Comparison of ENCODE assay signal across 11 mouse cellular contexts in the genomic region with DNA sequence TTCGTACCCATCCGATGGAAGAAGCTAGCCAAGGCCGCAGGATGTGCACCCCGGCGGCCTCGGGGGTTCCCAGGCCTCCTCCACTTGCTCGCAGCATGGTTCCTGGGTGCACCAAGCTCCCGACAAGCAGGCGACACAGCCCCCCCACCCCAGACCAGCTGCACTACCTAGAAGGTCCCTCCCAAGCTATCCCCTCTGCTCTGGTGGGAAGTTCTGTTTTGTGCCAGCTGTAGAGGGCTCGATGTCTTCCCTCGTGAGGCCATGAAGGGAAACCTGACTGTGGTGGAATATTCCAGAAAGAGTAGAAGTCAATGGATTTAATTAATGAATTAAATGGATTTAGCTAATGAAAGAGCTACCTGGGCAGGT. TPM values are rescaled to one million over a fixed set of nuclear protein-coding genes. Genes with fewer than 3 reads are reported as not detected.
DNase-seq lines count a peak whose midpoint lies in the region; ATAC-seq and TF ChIP-seq lines count a peak whose summit lies in the region.
"Had no signal": no experiment of that assay in that cellular context is flagged by ENCODE, and none has a peak within 500 bp of the region (broad histone marks: within the 10 kb centered on the region; RNA-seq: fewer than 3 reads in every experiment).

No protein-coding gene starts in this region.

- no peak overlapping the region for H3K27ac ChIP-seq in hindbrain, embryonic 12.5 days
- no peak overlapping the region for H3K27ac ChIP-seq in hindbrain, embryonic 14.5 days
- H3K27ac ChIP-seq in stomach, embryonic 16.5 days (ENCODE audit: low read length) = no peak overlapping the region
- no peak overlapping the region for H3K27ac ChIP-seq in stomach, postnatal 0 days (replicated peaks)
- H3K27ac ChIP-seq in limb, embryonic 10.5 days = 0 out of 2 replicates have a peak overlapping the region, but pooled peaks have one; percentile 19
- H3K27ac ChIP-seq: heart, adult 2 months; liver, embryonic 13.5 days had no signal

- H3K4me2 ChIP-seq in hindbrain, embryonic 12.5 days (replicated peaks) = 0 out of 2 replicates have a peak overlapping the region, but pooled peaks have one; percentile 66
- H3K4me2 ChIP-seq in hindbrain, embryonic 14.5 days (replicated peaks) = no peak overlapping the region
- H3K4me2 ChIP-seq in stomach, embryonic 16.5 days (ENCODE audit: low read depth, low read length) = peak overlapping the region; percentile 71; the same call in 1 of the 2 replicates
- no peak overlapping the region for H3K4me2 ChIP-seq in stomach, postnatal 0 days (replicated peaks; ENCODE audit: low read depth)

- WGBS in hindbrain, embryonic 12.5 days = 3% methylated on average over 11 of the region's 11 CpGs
- 5% methylated on average over 11 of the region's 11 CpGs for WGBS in hindbrain, embryonic 14.5 days
- 12% methylated on average over 11 of the region's 11 CpGs for WGBS in stomach, embryonic 16.5 days
- WGBS in stomach, postnatal 0 days = 23% methylated on average over 11 of the region's 11 CpGs
- WGBS in limb, embryonic 10.5 days = 4% methylated on average over 11 of the region's 11 CpGs

- DNase-seq in hindbrain, embryonic 14.5 days (ENCODE audit: low spot score) = no peak
- DNase-seq in stomach, postnatal 0 days (ENCODE audit: low spot score) = no peak
- DNase-seq in limb, embryonic 10.5 days (ENCODE audit: low spot score) = no peak
- no peak for DNase-seq in cerebellum, postnatal 10 days
- no peak for DNase-seq in urinary bladder, postnatal 25 days (ENCODE audit: low spot score)
- DNase-seq: cerebellum, adult 11 months; liver, embryonic 13.5 days; thymus, postnatal 36 days had no signal

- H3K36me3 ChIP-seq in hindbrain, embryonic 12.5 days = no peaks in the 10 kb centered on the region
- no peaks in the 10 kb centered on the region for H3K36me3 ChIP-seq in hindbrain, embryonic 14.5 days (replicated peaks; ENCODE audit: control insufficient read depth, insufficient read depth)
- H3K36me3 ChIP-seq in stomach, embryonic 16.5 days (ENCODE audit: control insufficient read depth, insufficient read depth, low read length) = no peaks in the 10 kb centered on the region
- H3K36me3 ChIP-seq in stomach, postnatal 0 days (ENCODE audit: control insufficient read depth, insufficient read depth, low read length) = no peaks in the 10 kb centered on the region
- H3K36me3 ChIP-seq in limb, embryonic 10.5 days = no peaks in the 10 kb centered on the region
- H3K36me3 ChIP-seq: liver, embryonic 13.5 days had no signal

- H3K4me1 ChIP-seq in hindbrain, embryonic 12.5 days = peaks cover 12% of the 10 kb centered on the region
- peaks cover 8% of the 10 kb centered on the region; the same call in 1 of the 2 replicates for H3K4me1 ChIP-seq in hindbrain, embryonic 14.5 days (replicated peaks; ENCODE audit: control insufficient read depth, insufficient read depth, low read length)
- H3K4me1 ChIP-seq in stomach, embryonic 16.5 days (ENCODE audit: control insufficient read depth, insufficient read depth, low read length) = peaks cover 20% of the 10 kb centered on the region
- peaks cover 8% of the 10 kb centered on the region; the same call in 1 of the 2 replicates for H3K4me1 ChIP-seq in stomach, postnatal 0 days (replicated peaks; ENCODE audit: control insufficient read depth, insufficient read depth)
- H3K4me1 ChIP-seq in limb, embryonic 10.5 days = peaks cover 45% of the 10 kb centered on the region

- no peaks in the 10 kb centered on the region for H3K9me3 ChIP-seq in hindbrain, embryonic 12.5 days (replicated peaks)
- H3K9me3 ChIP-seq in hindbrain, embryonic 14.5 days (ENCODE audit: control insufficient read depth, low read length) = no peaks in the 10 kb centered on the region
- no peaks in the 10 kb centered on the region for H3K9me3 ChIP-seq in stomach, embryonic 16.5 days (replicated peaks; ENCODE audit: control insufficient read depth, low read length)
- no peaks in the 10 kb centered on the region for H3K9me3 ChIP-seq in stomach, postnatal 0 days (ENCODE audit: control insufficient read depth, low read length)
- H3K9me3 ChIP-seq in limb, embryonic 10.5 days (replicated peaks) = no peaks in the 10 kb centered on the region
- H3K9me3 ChIP-seq: liver, embryonic 13.5 days had no signal

- H3K4me3 ChIP-seq in hindbrain, embryonic 12.5 days = no peak overlapping the region
- H3K4me3 ChIP-seq in hindbrain, embryonic 14.5 days (replicated peaks; ENCODE audit: low read length) = no peak overlapping the region
- H3K4me3 ChIP-seq in stomach, embryonic 16.5 days (replicated peaks; ENCODE audit: low read length) = no peak overlapping the region
- H3K4me3 ChIP-seq in stomach, postnatal 0 days (ENCODE audit: low read depth, low read length) = no peak overlapping the region
- H3K4me3 ChIP-seq in limb, embryonic 10.5 days = peak overlapping the region; percentile 61

- TF ChIP-seq CTCF in stomach, postnatal 0 days (IDR thresholded peaks at IDR 0.05; ENCODE audit: low read depth) = no peak

- TF ChIP-seq EP300 in stomach, postnatal 0 days (optimal IDR thresholded peaks at IDR 0.05) = no peak

- H3K27me3 ChIP-seq in hindbrain, embryonic 12.5 days = peaks cover 75% of the 10 kb centered on the region
- peaks cover 85% of the 10 kb centered on the region for H3K27me3 ChIP-seq in hindbrain, embryonic 14.5 days (ENCODE audit: control insufficient read depth, insufficient read depth, low read length)
- H3K27me3 ChIP-seq in stomach, embryonic 16.5 days (ENCODE audit: control insufficient read depth, insufficient read depth, low read length) = peaks cover 62% of the 10 kb centered on the region
- H3K27me3 ChIP-seq in stomach, postnatal 0 days (ENCODE audit: control insufficient read depth, insufficient read depth, low read length) = peaks cover 15% of the 10 kb centered on the region; the same call in 1 of the 2 replicates
- peaks cover 82% of the 10 kb centered on the region for H3K27me3 ChIP-seq in limb, embryonic 10.5 days (ENCODE audit: low read depth, poor library complexity, severe bottlenecking)

- H3K9ac ChIP-seq in hindbrain, embryonic 12.5 days = no peak overlapping the region
- H3K9ac ChIP-seq in hindbrain, embryonic 14.5 days = no peak overlapping the region
- no peak overlapping the region for H3K9ac ChIP-seq in stomach, embryonic 16.5 days (ENCODE audit: low read length)
- H3K9ac ChIP-seq in stomach, postnatal 0 days (ENCODE audit: low read length) = no peak overlapping the region
- H3K9ac ChIP-seq: liver, embryonic 13.5 days had no signal

- ATAC-seq in hindbrain, embryonic 12.5 days (ENCODE audit: low FRiP score) = 0 out of 2 replicates have a peak, but pooled peaks have one; percentile 29
- ATAC-seq in hindbrain, embryonic 14.5 days (ENCODE audit: low FRiP score) = no peak
- peak; percentile 40; the same call in 1 of the 2 replicates for ATAC-seq in stomach, embryonic 16.5 days (ENCODE audit: insufficient read depth, low FRiP score)
- no peak; the same call in 1 of the 2 replicates for ATAC-seq in stomach, postnatal 0 days (ENCODE audit: low FRiP score, low TSS enrichment)

RNA-seq across cellular contexts. Expression of a gene that starts 13.7 kb away (rescaled TPM):
- polyA plus RNA-seq in hindbrain, embryonic 12.5 days (2016; fragmentation: Nextera tagmentation; extraction: Ambion mirVana) = 0.74 TPM in 1 of 2 replicates, not detected in the other
- polyA plus RNA-seq in hindbrain, embryonic 14.5 days (2014; fragmentation: Nextera tagmentation; extraction: Ambion mirVana) = 1.2 and 1.3 TPM in 2 replicates
- 1.6 and 3.8 TPM in 2 replicates for polyA plus RNA-seq in stomach, embryonic 16.5 days (2015; fragmentation: Nextera tagmentation; extraction: Ambion mirVana)
- 1.5 and 2.3 TPM in 2 replicates for polyA plus RNA-seq in stomach, postnatal 0 days (2015; fragmentation: Nextera tagmentation; extraction: Ambion mirVana)
- polyA plus RNA-seq in limb, embryonic 10.5 days (2016; fragmentation: Nextera tagmentation; extraction: Ambion mirVana) = 0.70 and 1.5 TPM in 2 replicates

Comparison
In these comparisons a context has a peak if more than half of its experiments do, and no peak if none do; other contexts are left out.
1. ATAC-seq: peak in hindbrain, embryonic 12.5 days (single experiment) and stomach, embryonic 16.5 days (single experiment); none in hindbrain, embryonic 14.5 days (single experiment) and stomach, postnatal 0 days (single experiment).
2. H3K4me2 ChIP-seq: peak in hindbrain, embryonic 12.5 days (single experiment) and stomach, embryonic 16.5 days (single experiment); none in hindbrain, embryonic 14.5 days (single experiment) and stomach, postnatal 0 days (single experiment).